8 mouse cellular contexts compared by ENCODE assay signal in the genomic region with DNA sequence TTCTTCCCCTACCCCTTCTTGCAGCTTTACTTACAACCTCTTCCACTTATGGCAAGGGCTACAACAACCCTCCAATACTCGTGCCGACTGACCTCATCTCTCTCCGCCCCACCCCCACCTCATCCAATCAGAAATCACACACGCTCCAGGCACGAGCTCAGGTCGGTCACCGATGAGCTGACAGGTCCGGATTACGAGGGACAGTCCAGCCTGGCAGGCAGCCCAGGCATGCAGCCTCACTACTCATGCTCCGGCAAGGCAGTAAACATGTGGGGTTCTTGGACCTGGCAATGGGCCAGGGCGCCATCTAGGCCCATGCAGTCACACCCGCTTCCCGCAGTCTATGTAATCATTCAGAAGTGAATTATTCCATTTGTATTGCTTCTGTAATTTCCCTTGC. TPM values are rescaled to one million over a fixed set of nuclear protein-coding genes. Genes with fewer than 3 reads are reported as not detected.
DNase-seq lines count a peak whose midpoint lies in the region; ATAC-seq and TF ChIP-seq lines count a peak whose summit lies in the region.

No protein-coding gene starts in this region.

- H3K36me3 ChIP-seq in midbrain, embryonic 11.5 days (ENCODE audit: control insufficient read depth, insufficient read depth, low read length) = no peaks in the 10 kb centered on the region
- no peaks in the 10 kb centered on the region for H3K36me3 ChIP-seq in midbrain, embryonic 16.5 days (ENCODE audit: control insufficient read depth, insufficient read depth, low read length)
- no peaks in the 10 kb centered on the region for H3K36me3 ChIP-seq in stomach, embryonic 16.5 days (ENCODE audit: control insufficient read depth, insufficient read depth, low read length)
- H3K36me3 ChIP-seq in forebrain, embryonic 13.5 days (ENCODE audit: poor library complexity, severe bottlenecking) = no peaks in the 10 kb centered on the region

- H3K9me3 ChIP-seq in midbrain, embryonic 11.5 days (ENCODE audit: control insufficient read depth, low read length) = no peaks in the 10 kb centered on the region
- peaks cover 2% of the 10 kb centered on the region; the same call in 1 of the 2 replicates for H3K9me3 ChIP-seq in midbrain, embryonic 16.5 days (replicated peaks; ENCODE audit: control insufficient read depth, low read length, poor library complexity, severe bottlenecking)
- H3K9me3 ChIP-seq in stomach, embryonic 16.5 days (replicated peaks; ENCODE audit: control insufficient read depth, low read length) = no peaks in the 10 kb centered on the region; the same call in 1 of the 2 replicates
- H3K9me3 ChIP-seq in forebrain, embryonic 13.5 days (replicated peaks) = peaks cover 3% of the 10 kb centered on the region; the same call in 1 of the 2 replicates

- no peak overlapping the region for H3K4me2 ChIP-seq in midbrain, embryonic 11.5 days
- H3K4me2 ChIP-seq in midbrain, embryonic 16.5 days (ENCODE audit: low read length) = no peak overlapping the region
- no peak overlapping the region for H3K4me2 ChIP-seq in stomach, embryonic 16.5 days (ENCODE audit: low read depth, low read length)
- no peak overlapping the region for H3K4me2 ChIP-seq in forebrain, embryonic 13.5 days

- WGBS in cerebellum, adult 2 months = 20% methylated on average over 13 of the region's 13 CpGs
- 82% methylated on average over 13 of the region's 13 CpGs for WGBS in midbrain, embryonic 11.5 days
- WGBS in midbrain, embryonic 16.5 days = 67% methylated on average over 13 of the region's 13 CpGs
- 47% methylated on average over 13 of the region's 13 CpGs for WGBS in stomach, embryonic 16.5 days
- WGBS in forebrain, embryonic 13.5 days = 70% methylated on average over 13 of the region's 13 CpGs

- no peaks in the 10 kb centered on the region; the same call in 1 of the 2 replicates for H3K27me3 ChIP-seq in cerebellum, adult 2 months (ENCODE audit: control insufficient read depth, insufficient read depth, low read length)
- no peaks in the 10 kb centered on the region for H3K27me3 ChIP-seq in midbrain, embryonic 11.5 days (ENCODE audit: control insufficient read depth, insufficient read depth, low read length)
- H3K27me3 ChIP-seq in midbrain, embryonic 16.5 days (ENCODE audit: control insufficient read depth, insufficient read depth, low read depth, low read length) = no peaks in the 10 kb centered on the region
- no peaks in the 10 kb centered on the region for H3K27me3 ChIP-seq in stomach, embryonic 16.5 days (ENCODE audit: control insufficient read depth, insufficient read depth, low read length)
- no peaks in the 10 kb centered on the region for H3K27me3 ChIP-seq in forebrain, embryonic 13.5 days

- TF ChIP-seq CTCF in cerebellum, adult 2 months (IDR thresholded peaks at IDR 0.05; ENCODE audit: borderline replicate concordance, insufficient read depth, low read depth, low read length) = no peak

- TF ChIP-seq POLR2A in cerebellum, adult 2 months (IDR thresholded peaks at IDR 0.05; ENCODE audit: borderline replicate concordance, insufficient read depth, low read length) = no peak

- DNase-seq in cerebellum, postnatal 10 days = peak; percentile 73
- DNase-seq in cerebellum, adult 2 months = no peak
- peak; percentile 12 for DNase-seq in midbrain, embryonic 11.5 days (ENCODE audit: low spot score, missing footprints)
- peak; percentile 60 for DNase-seq in kidney, adult 9 months
- DNase-seq in spleen, postnatal 10 days (ENCODE audit: low spot score in 2 of 2) = no peak

- ATAC-seq in midbrain, embryonic 11.5 days (ENCODE audit: low FRiP score) = no peak
- ATAC-seq in midbrain, embryonic 16.5 days = no peak
- no peak for ATAC-seq in stomach, embryonic 16.5 days (ENCODE audit: insufficient read depth, low FRiP score)
- ATAC-seq in forebrain, embryonic 13.5 days = no peak

- H3K4me1 ChIP-seq in cerebellum, adult 2 months (ENCODE audit: control insufficient read depth, insufficient read depth, low read length) = no peaks in the 10 kb centered on the region
- no peaks in the 10 kb centered on the region for H3K4me1 ChIP-seq in midbrain, embryonic 11.5 days (ENCODE audit: control insufficient read depth, insufficient read depth, low read length)
- no peaks in the 10 kb centered on the region for H3K4me1 ChIP-seq in midbrain, embryonic 16.5 days (ENCODE audit: control insufficient read depth, insufficient read depth, low read length)
- H3K4me1 ChIP-seq in stomach, embryonic 16.5 days (ENCODE audit: control insufficient read depth, insufficient read depth, low read length) = peaks cover 3% of the 10 kb centered on the region; the same call in 1 of the 2 replicates
- H3K4me1 ChIP-seq in forebrain, embryonic 13.5 days = no peaks in the 10 kb centered on the region

- H3K27ac ChIP-seq in cerebellum, adult 2 months (ENCODE audit: insufficient read depth, low read length) = no peak overlapping the region
- H3K27ac ChIP-seq in midbrain, embryonic 11.5 days (ENCODE audit: low read depth, low read length) = no peak overlapping the region
- H3K27ac ChIP-seq in midbrain, embryonic 16.5 days (ENCODE audit: low read length) = no peak overlapping the region
- H3K27ac ChIP-seq in stomach, embryonic 16.5 days (ENCODE audit: low read length) = 0 out of 2 replicates have a peak overlapping the region, but pooled peaks have one; percentile 2
- H3K27ac ChIP-seq in forebrain, embryonic 13.5 days = no peak overlapping the region

- H3K4me3 ChIP-seq in cerebellum, adult 2 months (replicated peaks; ENCODE audit: insufficient read depth, low read depth, low read length) = no peak overlapping the region
- no peak overlapping the region for H3K4me3 ChIP-seq in midbrain, embryonic 11.5 days (ENCODE audit: low read depth, low read length)
- no peak overlapping the region for H3K4me3 ChIP-seq in midbrain, embryonic 16.5 days (ENCODE audit: low read depth, low read length)
- no peak overlapping the region for H3K4me3 ChIP-seq in stomach, embryonic 16.5 days (replicated peaks; ENCODE audit: low read length)
- H3K4me3 ChIP-seq in forebrain, embryonic 13.5 days = no peak overlapping the region

- H3K9ac ChIP-seq in midbrain, embryonic 11.5 days (ENCODE audit: low read length) = no peak overlapping the region
- no peak overlapping the region for H3K9ac ChIP-seq in midbrain, embryonic 16.5 days (ENCODE audit: low read depth, low read length)
- H3K9ac ChIP-seq in stomach, embryonic 16.5 days (ENCODE audit: low read length) = no peak overlapping the region
- no peak overlapping the region for H3K9ac ChIP-seq in forebrain, embryonic 13.5 days

RNA-seq across cellular contexts. Expression of a gene that starts 23.4 kb away (rescaled TPM):
- 24.5 and 26.9 TPM in 2 replicates for polyA plus RNA-seq in cerebellum, adult 2 months (2012; rRNA removed)
- polyA plus RNA-seq in midbrain, embryonic 11.5 days (2014; fragmentation: Nextera tagmentation; extraction: Ambion mirVana) = 2.2 and 2.3 TPM in 2 replicates
- polyA plus RNA-seq in midbrain, embryonic 16.5 days (2015; fragmentation: Nextera tagmentation; extraction: Ambion mirVana) = 15.4 and 18.3 TPM in 2 replicates
- polyA plus RNA-seq in stomach, embryonic 16.5 days (2015; fragmentation: Nextera tagmentation; extraction: Ambion mirVana) = 26.1 and 29.0 TPM in 2 replicates
- 3.7 and 4.9 TPM in 2 replicates for polyA plus RNA-seq in forebrain, embryonic 13.5 days (2015; fragmentation: Nextera tagmentation; extraction: Ambion mirVana)

Comparison
In these comparisons a context has a peak if more than half of its experiments do, and no peak if none do; other contexts are left out.
1. DNase-seq: peak in cerebellum, postnatal 10 days (2 of 2), midbrain, embryonic 11.5 days (single experiment) and kidney, adult 9 months (single experiment); none in cerebellum, adult 2 months (0 of 2) and spleen, postnatal 10 days (0 of 2).